Mouse (Mus musculus) CD4-positive naive resting alpha-beta T cell, adult 57 days (primary cell): ENCODE measurements around the gene Was. TPM values are rescaled to one million over a fixed set of nuclear protein-coding genes. Genes with fewer than 3 reads are reported as not detected.

Experiments used
- total RNA-seq: library from RNA; stranded (reverse); gene quantifications from one replicate; pipeline ENCODE4 v1.2.4, GENCODE M21; 2023

The Was gene
- total RNA-seq = 114 TPM

GRCm38 (mm10) chrX:8090346-8090953 lies at the start of gene Was:
TSS of gene Was (minus strand) at chrX:8090498.

GRCm38 (mm10) chrX:8132017-8132976 lies 42.0 kb upstream of the Was start, which contains the start of gene Wdr13:
TSS of gene Wdr13 (minus strand) at chrX:8132892.

GRCm38 (mm10) chrX:8074430-8075014 lies 15.8 kb downstream of the Was start, which contains the start of gene Suv39h1:
TSS of gene Suv39h1 (minus strand) at chrX:8074760.

Other genes starting within 250 kb of the Was start
- gene Otud5, start 249.1 kb downstream of the Was start, total RNA-seq = 205 TPM
- 56.9 TPM for gene Pim2, start 212.2 kb downstream of the Was start, total RNA-seq
- gene Slc35a2, start 206.5 kb downstream of the Was start, total RNA-seq = 24.8 TPM
- gene Pqbp1, start 191.2 kb downstream of the Was start, total RNA-seq = 83.4 TPM
- gene Timm17b, start 191.1 kb downstream of the Was start, total RNA-seq = 37.8 TPM
- not detected for gene Gm10491, start 182.7 kb downstream of the Was start, total RNA-seq
- gene Gm10490, start 181.0 kb downstream of the Was start, total RNA-seq = not detected
- not detected for gene Pcsk1n, start 170.7 kb downstream of the Was start, total RNA-seq
- not detected for gene Eras, start 161.9 kb downstream of the Was start, total RNA-seq
- gene Hdac6, start 142.6 kb downstream of the Was start, total RNA-seq = 17.9 TPM
- gene Gata1, start 112.4 kb downstream of the Was start, total RNA-seq = 3.3 TPM
- gene Glod5, start 72.0 kb downstream of the Was start, total RNA-seq = not detected
- 30.1 TPM for gene Suv39h1, start 15.7 kb downstream of the Was start, total RNA-seq
- 49.9 TPM for gene Wdr13, start 42.4 kb upstream of the Was start, total RNA-seq
- 479 TPM for gene Rbm3, start 55.4 kb upstream of the Was start, total RNA-seq
- gene Tbc1d25, start 85.7 kb upstream of the Was start, total RNA-seq = 16.9 TPM
- 48.9 TPM for gene Ebp, start 103.0 kb upstream of the Was start, total RNA-seq
- gene Porcn, start 116.0 kb upstream of the Was start, total RNA-seq = not detected
- gene Ftsj1, start 161.9 kb upstream of the Was start, total RNA-seq = 16.3 TPM
- gene Slc38a5, start 180.6 kb upstream of the Was start, total RNA-seq = not detected
- not detected for gene Ssxb10, start 236.9 kb upstream of the Was start, total RNA-seq